Mouse (Mus musculus): ENCODE results near the gene Hoxa5. TPM values are rescaled to one million over a fixed set of nuclear protein-coding genes. Genes with fewer than 3 reads are reported as not detected.

Hoxa5 gene
- polyA plus RNA-seq, 1 experiment from 2014 or later, result 2.6 TPM

- Histone ChIP-seq H3K4me3 (ENCODE audit: low read depth, low read length) (no peak within 1 kb of the TSS), H3K9ac (ENCODE audit: low read depth, low read length) (no peak within 1 kb of the TSS), H3K4me1 (ENCODE audit: control insufficient read depth, insufficient read depth, low read length) (peaks cover 7% of the 10 kb centered on the region; the same call in 1 of the 2 replicates), H3K27ac (ENCODE audit: low read depth, low read length) (no peak within 1 kb of the TSS), H3K9me3 (replicated peaks; ENCODE audit: control insufficient read depth, low read length) (no peaks in the 10 kb centered on the region), H3K4me2 (no peak within 1 kb of the TSS), H3K36me3 (ENCODE audit: control insufficient read depth, insufficient read depth, low read length) (no peaks in the 10 kb centered on the region), H3K27me3 (ENCODE audit: control insufficient read depth, insufficient read depth, low read length) (peaks cover 95% of the 10 kb centered on the region)
- 1% methylated on average over 26 of the region's 36 CpGs for WGBS (ENCODE audit: insufficient replicate concordance)
- peak; percentile 26; the same call in 1 of the 2 replicates for ATAC-seq (replicated peaks; ENCODE audit: insufficient number of reproducible peaks, low FRiP score, low TSS enrichment)
These were observed 26.3 kb upstream of the Hoxa5 start, which contains the start of gene Hoxa9 for GRCm38 (mm10) chr6:52230516-52231165. Gene Hoxa9, minus strand, starts transcription at chr6:52231089.

- H3K27me3 ChIP-seq (ENCODE audit: control insufficient read depth, insufficient read depth, low read length), result peaks cover 95% of the 10 kb centered on the region
- 2% methylated on average over 43 of the region's 44 CpGs for WGBS (ENCODE audit: insufficient replicate concordance)
- H3K9ac ChIP-seq (ENCODE audit: low read depth, low read length), result no peak overlapping the region
- ATAC-seq (replicated peaks; ENCODE audit: insufficient number of reproducible peaks, low FRiP score, low TSS enrichment), result no peak
- no peaks in the 10 kb centered on the region for H3K36me3 ChIP-seq (ENCODE audit: control insufficient read depth, insufficient read depth, low read length)
- no peak overlapping the region for H3K4me3 ChIP-seq (ENCODE audit: low read depth, low read length)
- no peak overlapping the region for H3K27ac ChIP-seq (ENCODE audit: low read depth, low read length)
- no peak overlapping the region for H3K4me2 ChIP-seq
- peaks cover 8% of the 10 kb centered on the region; the same call in 1 of the 2 replicates for H3K4me1 ChIP-seq (ENCODE audit: control insufficient read depth, insufficient read depth, low read length)
- no peaks in the 10 kb centered on the region for H3K9me3 ChIP-seq (replicated peaks; ENCODE audit: control insufficient read depth, low read length)
These were observed 25.4 kb upstream of the Hoxa5 start for GRCm38 (mm10) chr6:52229558-52230416.

- no peak for ATAC-seq (replicated peaks; ENCODE audit: insufficient number of reproducible peaks, low FRiP score, low TSS enrichment)
- Histone ChIP-seq H3K27ac (ENCODE audit: low read depth, low read length) (no peak overlapping the region), H3K4me1 (ENCODE audit: control insufficient read depth, insufficient read depth, low read length) (peaks cover 5% of the 10 kb centered on the region; the same call in 1 of the 2 replicates), H3K36me3 (ENCODE audit: control insufficient read depth, insufficient read depth, low read length) (no peaks in the 10 kb centered on the region), H3K4me2 (no peak overlapping the region), H3K9me3 (replicated peaks; ENCODE audit: control insufficient read depth, low read length) (no peaks in the 10 kb centered on the region), H3K27me3 (ENCODE audit: control insufficient read depth, insufficient read depth, low read length) (peaks cover 95% of the 10 kb centered on the region), H3K9ac (ENCODE audit: low read depth, low read length) (no peak overlapping the region), H3K4me3 (ENCODE audit: low read depth, low read length) (no peak overlapping the region)
- WGBS (ENCODE audit: insufficient replicate concordance), result under 1% methylated on average over 38 of the region's 38 CpGs
These were observed 24.4 kb upstream of the Hoxa5 start for GRCm38 (mm10) chr6:52228475-52229465.

- Histone ChIP-seq H3K27me3 (ENCODE audit: control insufficient read depth, insufficient read depth, low read length) (peaks cover 95% of the 10 kb centered on the region), H3K36me3 (ENCODE audit: control insufficient read depth, insufficient read depth, low read length) (no peaks in the 10 kb centered on the region), H3K4me1 (ENCODE audit: control insufficient read depth, insufficient read depth, low read length) (peaks cover 5% of the 10 kb centered on the region; the same call in 1 of the 2 replicates), H3K4me3 (ENCODE audit: low read depth, low read length) (no peak overlapping the region), H3K4me2 (no peak overlapping the region), H3K27ac (ENCODE audit: low read depth, low read length) (no peak overlapping the region), H3K9me3 (replicated peaks; ENCODE audit: control insufficient read depth, low read length) (no peaks in the 10 kb centered on the region), H3K9ac (ENCODE audit: low read depth, low read length) (no peak overlapping the region)
- no peak for ATAC-seq (replicated peaks; ENCODE audit: insufficient number of reproducible peaks, low FRiP score, low TSS enrichment)
- WGBS (ENCODE audit: insufficient replicate concordance), result 4% methylated on average over 11 of the region's 11 CpGs
These were observed 23.3 kb upstream of the Hoxa5 start for GRCm38 (mm10) chr6:52227470-52228222.

- no peaks in the 10 kb centered on the region for H3K36me3 ChIP-seq (ENCODE audit: control insufficient read depth, insufficient read depth, low read length)
- H3K9me3 ChIP-seq (replicated peaks; ENCODE audit: control insufficient read depth, low read length), result no peaks in the 10 kb centered on the region
- no peak overlapping the region for H3K4me3 ChIP-seq (ENCODE audit: low read depth, low read length)
- 2% methylated on average over 26 of the region's 26 CpGs for WGBS (ENCODE audit: insufficient replicate concordance)
- peaks cover 95% of the 10 kb centered on the region for H3K27me3 ChIP-seq (ENCODE audit: control insufficient read depth, insufficient read depth, low read length)
- H3K4me2 ChIP-seq, result no peak overlapping the region
- ATAC-seq (replicated peaks; ENCODE audit: insufficient number of reproducible peaks, low FRiP score, low TSS enrichment), result no peak
- peaks cover 5% of the 10 kb centered on the region; the same call in 1 of the 2 replicates for H3K4me1 ChIP-seq (ENCODE audit: control insufficient read depth, insufficient read depth, low read length)
- no peak overlapping the region for H3K27ac ChIP-seq (ENCODE audit: low read depth, low read length)
- H3K9ac ChIP-seq (ENCODE audit: low read depth, low read length), result no peak overlapping the region
These were observed 22.3 kb upstream of the Hoxa5 start for GRCm38 (mm10) chr6:52226569-52227257.

GRCm38 (mm10) chr6:52225612-52226568, 21.5 kb upstream of the Hoxa5 start:
- Histone ChIP-seq H3K9me3 (replicated peaks; ENCODE audit: control insufficient read depth, low read length) (no peaks in the 10 kb centered on the region), H3K4me3 (ENCODE audit: low read depth, low read length) (no peak overlapping the region), H3K4me2 (no peak overlapping the region), H3K9ac (ENCODE audit: low read depth, low read length) (no peak overlapping the region), H3K27me3 (ENCODE audit: control insufficient read depth, insufficient read depth, low read length) (peaks cover 97% of the 10 kb centered on the region), H3K4me1 (ENCODE audit: control insufficient read depth, insufficient read depth, low read length) (peaks cover 5% of the 10 kb centered on the region; the same call in 1 of the 2 replicates), H3K36me3 (ENCODE audit: control insufficient read depth, insufficient read depth, low read length) (no peaks in the 10 kb centered on the region), H3K27ac (ENCODE audit: low read depth, low read length) (no peak overlapping the region)
- ATAC-seq (replicated peaks; ENCODE audit: insufficient number of reproducible peaks, low FRiP score, low TSS enrichment), result no peak
- 4% methylated on average over 69 of the region's 69 CpGs for WGBS (ENCODE audit: insufficient replicate concordance)
